Mouse (Mus musculus): ENCODE results near the gene Tesc.

DNA sequence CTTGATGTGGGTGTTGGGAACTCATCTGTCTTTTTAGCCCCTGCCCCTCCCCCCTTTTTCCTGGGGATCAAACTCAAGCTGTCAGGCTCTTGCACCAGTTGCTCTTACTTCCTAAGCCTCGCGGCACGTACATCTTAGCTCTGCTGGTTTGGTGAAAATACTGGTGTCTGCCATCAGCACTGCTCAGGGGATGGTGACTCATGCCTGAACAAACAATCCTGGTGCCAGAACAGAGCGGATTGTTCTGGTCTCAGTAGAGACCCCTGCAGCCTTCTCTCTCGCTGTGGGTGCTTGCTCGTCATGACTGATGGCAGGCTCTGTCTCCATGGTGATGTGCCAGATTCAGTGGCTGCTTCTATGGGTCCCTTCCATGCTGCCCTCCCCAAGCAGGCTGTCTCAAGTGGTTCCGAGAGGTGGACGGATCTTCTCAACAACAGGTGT lies 35.7 kb downstream of the Tesc start:
- TF ChIP-seq CTCF (IDR thresholded peaks at IDR 0.05; ENCODE audit: control insufficient read depth, insufficient read depth, low read length) (no peak), POLR2A (IDR thresholded peaks at IDR 0.05; ENCODE audit: borderline replicate concordance, control insufficient read depth, low read depth, low read length) (no peak)

Measured in bone marrow, adult 2 months (tissue).